Mouse (Mus musculus) hindbrain, embryonic 13.5 days (tissue): Measurements from ENCODE around the gene Tm9sf3. TPM values are rescaled to one million over a fixed set of nuclear protein-coding genes. Genes with fewer than 3 reads are reported as not detected.

Experiments used
- ATAC-seq: fragments of 200-750 bp; cut with Nextera tagmentation; 2 replicates; pipeline ENCODE4 v1.8.0; 2017; ENCODE audit warnings: moderate TSS enrichment; ENCODE audit not compliant: low FRiP score
- H3K27ac ChIP-seq: fragments of 300-500 bp; sonication (generic); 2 replicates; pipeline ENCODE4 v1.5.1; 2015; ENCODE audit warnings: inconsistent platforms, mild to moderate bottlenecking, moderate library complexity
- H3K27me3 ChIP-seq: fragments of 300-500 bp; sonication (generic); 2 replicates; pipeline ENCODE4 v1.6.1; 2015; ENCODE audit warnings: mild to moderate bottlenecking, inconsistent platforms
- H3K36me3 ChIP-seq: fragments of 300-500 bp; sonication (generic); 2 replicates; pipeline ENCODE4 v1.6.1; 2015; ENCODE audit warnings: mild to moderate bottlenecking, inconsistent platforms
- H3K4me1 ChIP-seq: fragments of 300-500 bp; sonication (generic); replicated peaks from 2 replicates; pipeline ENCODE4 v1.6.1; 2015; ENCODE audit warnings: inconsistent platforms
- H3K4me2 ChIP-seq: fragments of 300-500 bp; sonication (generic); 2 replicates; pipeline ENCODE4 v1.6.1; 2015; ENCODE audit warnings: inconsistent platforms, mild to moderate bottlenecking, moderate library complexity
- H3K4me3 ChIP-seq: fragments of 300-500 bp; sonication (generic); 2 replicates; pipeline ENCODE4 v1.5.1; 2015; ENCODE audit warnings: mild to moderate bottlenecking, inconsistent platforms
- H3K9ac ChIP-seq: fragments of 300-500 bp; sonication (generic); 2 replicates; pipeline ENCODE4 v1.6.1; 2015; ENCODE audit warnings: mild to moderate bottlenecking, inconsistent platforms
- H3K9me3 ChIP-seq: fragments of 300-500 bp; sonication (generic); 2 replicates; pipeline ENCODE4 v1.6.1; 2016; ENCODE audit warnings: inconsistent platforms
- WGBS: fragments of 180-500 bp; shearing (Covaris S2); methylation state at CpG from one replicate; pipeline ENCODE4 v1.1.7; 2015; 5-methylcytosine and 5-hydroxymethylcytosine counted together
- polyA plus RNA-seq: library from polyadenylated mRNA; unstranded; fragments of >200 nt; fragmentation: Nextera tagmentation; extraction: Ambion mirVana; gene quantifications from 2 replicates; pipeline ENCODE4 v1.2.1, GENCODE M21; 2015

The Tm9sf3 gene
- polyA plus RNA-seq, 1 experiment from 2014 or later, result 99.0 TPM

- Histone ChIP-seq H3K9me3 (no peaks in the 10 kb centered on the region), H3K36me3 (no peaks in the 10 kb centered on the region), H3K9ac (no peak overlapping the region), H3K4me1 (peaks cover 12% of the 10 kb centered on the region), H3K4me2 (no peak overlapping the region), H3K4me3 (no peak overlapping the region), H3K27me3 (peaks cover 5% of the 10 kb centered on the region; the same call in 1 of the 2 replicates), H3K27ac (no peak overlapping the region)
- 83% methylated on average over 12 of the region's 12 CpGs for WGBS
- ATAC-seq, result no peak
Observed at GRCm38 (mm10) chr19:41197606-41198005, 66.2 kb downstream of the Tm9sf3 start.

GRCm38 (mm10) chr19:41193379-41193778, 70.4 kb downstream of the Tm9sf3 start:
- Histone ChIP-seq H3K27ac (no peak overlapping the region), H3K4me3 (no peak overlapping the region), H3K9me3 (no peaks in the 10 kb centered on the region), H3K4me1 (peaks cover 39% of the 10 kb centered on the region), H3K4me2 (no peak overlapping the region), H3K9ac (no peak overlapping the region), H3K36me3 (no peaks in the 10 kb centered on the region), H3K27me3 (0 out of 2 replicates have a peak, but pooled peaks cover 16% of the 10 kb centered on the region)
- no peak for ATAC-seq
- 88% methylated on average over 1 of the region's 1 CpGs for WGBS

- peaks cover 39% of the 10 kb centered on the region for H3K4me1 ChIP-seq
- WGBS, result 66% methylated on average over 4 of the region's 4 CpGs
- H3K9ac ChIP-seq, result no peak overlapping the region
- no peak overlapping the region for H3K4me2 ChIP-seq
- H3K9me3 ChIP-seq, result no peaks in the 10 kb centered on the region
- no peak for ATAC-seq
- H3K36me3 ChIP-seq, result no peaks in the 10 kb centered on the region
- no peak overlapping the region for H3K27ac ChIP-seq
- no peak overlapping the region for H3K4me3 ChIP-seq
- 0 out of 2 replicates have a peak, but pooled peaks cover 16% of the 10 kb centered on the region for H3K27me3 ChIP-seq
Observed at GRCm38 (mm10) chr19:41192953-41193352, 70.8 kb downstream of the Tm9sf3 start.

- 0 out of 2 replicates have a peak, but pooled peaks cover 16% of the 10 kb centered on the region for H3K27me3 ChIP-seq
- 79% methylated on average over 9 of the region's 9 CpGs for WGBS
- no peaks in the 10 kb centered on the region for H3K9me3 ChIP-seq
- H3K27ac ChIP-seq, result no peak overlapping the region
- no peak overlapping the region for H3K4me2 ChIP-seq
- ATAC-seq, result peak; percentile 32; the same call in 1 of the 2 replicates
- no peak overlapping the region for H3K4me3 ChIP-seq
- peaks cover 39% of the 10 kb centered on the region for H3K4me1 ChIP-seq
- no peaks in the 10 kb centered on the region for H3K36me3 ChIP-seq
- no peak overlapping the region for H3K9ac ChIP-seq
Observed at GRCm38 (mm10) chr19:41191724-41192123, 72.1 kb downstream of the Tm9sf3 start.

GRCm38 (mm10) chr19:41190876-41191434, 72.8 kb downstream of the Tm9sf3 start:
- 22% methylated on average over 6 of the region's 6 CpGs for WGBS
- 0 out of 2 replicates have a peak, but pooled peaks cover 16% of the 10 kb centered on the region for H3K27me3 ChIP-seq

GRCm38 (mm10) chr19:41177331-41177730, 86.5 kb downstream of the Tm9sf3 start:
- Histone ChIP-seq H3K36me3 (no peaks in the 10 kb centered on the region), H3K27ac (no peak overlapping the region), H3K4me2 (no peak overlapping the region), H3K4me3 (no peak overlapping the region), H3K9ac (no peak overlapping the region), H3K4me1 (no peaks in the 10 kb centered on the region), H3K27me3 (0 out of 2 replicates have a peak, but pooled peaks cover 6% of the 10 kb centered on the region), H3K9me3 (no peaks in the 10 kb centered on the region)
- 47% methylated on average over 6 of the region's 6 CpGs for WGBS
- no peak for ATAC-seq

More at GRCm38 (mm10) chr19:41190876-41191434, 72.8 kb downstream of the Tm9sf3 start:
- Histone ChIP-seq H3K4me3 (no peak overlapping the region), H3K27ac (no peak overlapping the region), H3K4me1 (peaks cover 39% of the 10 kb centered on the region), H3K9me3 (no peaks in the 10 kb centered on the region), H3K9ac (no peak overlapping the region), H3K36me3 (no peaks in the 10 kb centered on the region), H3K4me2 (no peak overlapping the region)
- 0 out of 2 replicates have a peak, but pooled peaks have one; percentile 39 for ATAC-seq

GRCm38 (mm10) chr19:41176881-41177280, 86.9 kb downstream of the Tm9sf3 start:
- Histone ChIP-seq H3K4me1 (no peaks in the 10 kb centered on the region), H3K27ac (no peak overlapping the region), H3K4me2 (no peak overlapping the region), H3K27me3 (0 out of 2 replicates have a peak, but pooled peaks cover 6% of the 10 kb centered on the region), H3K36me3 (no peaks in the 10 kb centered on the region), H3K9ac (no peak overlapping the region), H3K4me3 (no peak overlapping the region), H3K9me3 (no peaks in the 10 kb centered on the region)
- no peak for ATAC-seq
- WGBS, result 76% methylated on average over 2 of the region's 2 CpGs

DNA sequence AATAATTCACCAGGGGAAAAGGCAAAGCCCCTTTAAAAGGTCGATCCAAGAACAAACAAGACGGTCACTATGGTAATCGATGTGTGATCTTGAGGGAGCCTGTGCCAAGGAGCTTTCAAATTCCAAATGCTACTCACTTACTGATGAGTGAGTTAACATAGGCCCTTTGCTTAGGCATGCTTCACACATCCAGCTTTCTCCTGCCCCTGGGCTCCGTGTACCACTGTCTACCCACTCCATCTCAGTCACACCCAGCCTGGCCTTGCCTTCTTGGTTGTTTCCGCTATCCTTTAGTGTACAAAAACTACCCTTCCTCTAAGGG, 97.9 kb downstream of the Tm9sf3 start:
- H3K27ac ChIP-seq, result no peak overlapping the region
- no peak overlapping the region for H3K4me2 ChIP-seq
- H3K9ac ChIP-seq, result no peak overlapping the region
- H3K4me1 ChIP-seq, result peaks cover 25% of the 10 kb centered on the region
- H3K36me3 ChIP-seq, result no peaks in the 10 kb centered on the region
- peaks cover 9% of the 10 kb centered on the region for H3K27me3 ChIP-seq
- 64% methylated on average over 5 of the region's 5 CpGs for WGBS
- H3K9me3 ChIP-seq, result no peaks in the 10 kb centered on the region
- H3K4me3 ChIP-seq, result no peak overlapping the region
- no peak for ATAC-seq

- H3K36me3 ChIP-seq, result no peaks in the 10 kb centered on the region
- H3K4me1 ChIP-seq, result peaks cover 25% of the 10 kb centered on the region
- H3K9ac ChIP-seq, result no peak overlapping the region
- H3K27me3 ChIP-seq, result peaks cover 9% of the 10 kb centered on the region
- no peaks in the 10 kb centered on the region for H3K9me3 ChIP-seq
- 50% methylated on average over 14 of the region's 14 CpGs for WGBS
- no peak overlapping the region for H3K4me2 ChIP-seq
- H3K4me3 ChIP-seq, result no peak overlapping the region
- no peak for ATAC-seq
- H3K27ac ChIP-seq, result no peak overlapping the region
Observed at GRCm38 (mm10) chr19:41165144-41165913, 98.5 kb downstream of the Tm9sf3 start.

- H3K36me3 ChIP-seq, result no peaks in the 10 kb centered on the region
- H3K4me1 ChIP-seq, result peaks cover 25% of the 10 kb centered on the region
- WGBS, result 17% methylated on average over 10 of the region's 10 CpGs
- H3K4me2 ChIP-seq, result no peak overlapping the region
- peaks cover 12% of the 10 kb centered on the region for H3K27me3 ChIP-seq
- H3K4me3 ChIP-seq, result no peak overlapping the region
- peak overlapping the region; percentile 52; the same call in 1 of the 2 replicates for H3K27ac ChIP-seq
- H3K9ac ChIP-seq, result no peak overlapping the region
- H3K9me3 ChIP-seq, result no peaks in the 10 kb centered on the region
- peak; percentile 67 for ATAC-seq
Observed at GRCm38 (mm10) chr19:41164447-41165095, 99.2 kb downstream of the Tm9sf3 start.
